Mouse (Mus musculus): ENCODE data around the gene Carnmt1. TPM values are rescaled to one million over a fixed set of nuclear protein-coding genes. Genes with fewer than 3 reads are reported as not detected.

Gene Carnmt1
- 15.8 and 19.4 TPM in 2 replicates for polyA plus RNA-seq (2015; fragmentation: Nextera tagmentation; extraction: Ambion mirVana)

GRCm38 (mm10) chr19:18670608-18671007 lies at the start of gene Carnmt1:
Gene Carnmt1, plus strand, starts transcription at chr19:18670764.

GRCm38 (mm10) chr19:18631644-18632219 lies 38.8 kb upstream of the Carnmt1 start, which contains the start of the genes Ostf1 and Nmrk1:
Gene Ostf1, minus strand, starts transcription at chr19:18631823.
Gene Nmrk1, plus strand, starts transcription at chr19:18631950.

GRCm38 (mm10) chr19:18712866-18713300 lies 42.3 kb downstream of the Carnmt1 start, which contains the start of gene D030056L22Rik:
Gene D030056L22Rik, plus strand, starts transcription at chr19:18713193.

GRCm38 (mm10) chr19:18749598-18750339 lies 79.2 kb downstream of the Carnmt1 start, which contains the start of gene Trpm6:
Gene Trpm6, plus strand, starts transcription at chr19:18749983.

Other genes with a start within 250 kb of the Carnmt1 start
- gene Ostf1, start 38.9 kb upstream of the Carnmt1 start, polyA plus RNA-seq (2015; fragmentation: Nextera tagmentation; extraction: Ambion mirVana): 50.9 and 52.1 TPM in 2 replicates
- gene Nmrk1, start 38.8 kb upstream of the Carnmt1 start, polyA plus RNA-seq (2015; fragmentation: Nextera tagmentation; extraction: Ambion mirVana): 7.6 and 7.8 TPM in 2 replicates
- gene D030056L22Rik, start 42.4 kb downstream of the Carnmt1 start, polyA plus RNA-seq (2015; fragmentation: Nextera tagmentation; extraction: Ambion mirVana): 45.4 and 53.8 TPM in 2 replicates
- 0.32 and 0.37 TPM in 2 replicates for gene Trpm6, start 79.2 kb downstream of the Carnmt1 start, polyA plus RNA-seq (2015; fragmentation: Nextera tagmentation; extraction: Ambion mirVana)

Measured in neural tube, postnatal 0 days (tissue).